Mouse (Mus musculus) cerebellum, adult 2 months (tissue): ENCODE results near the gene Dbf4.

Experiments used
- CTCF ChIP-seq: fragments of 200-500 bp; IDR thresholded peaks from 2 replicates; pipeline ENCODE4 v1.5.1; 2011; ENCODE audit warnings: low read depth, mild to moderate bottlenecking, control low read depth, low read length, moderate library complexity, borderline replicate concordance; ENCODE audit not compliant: insufficient read depth
- POLR2A ChIP-seq: fragments of 200-500 bp; IDR thresholded peaks from 2 replicates; pipeline ENCODE4 v1.6.1; 2011; ENCODE audit warnings: low read length, control low read depth, borderline replicate concordance; ENCODE audit not compliant: insufficient read depth

DNA sequence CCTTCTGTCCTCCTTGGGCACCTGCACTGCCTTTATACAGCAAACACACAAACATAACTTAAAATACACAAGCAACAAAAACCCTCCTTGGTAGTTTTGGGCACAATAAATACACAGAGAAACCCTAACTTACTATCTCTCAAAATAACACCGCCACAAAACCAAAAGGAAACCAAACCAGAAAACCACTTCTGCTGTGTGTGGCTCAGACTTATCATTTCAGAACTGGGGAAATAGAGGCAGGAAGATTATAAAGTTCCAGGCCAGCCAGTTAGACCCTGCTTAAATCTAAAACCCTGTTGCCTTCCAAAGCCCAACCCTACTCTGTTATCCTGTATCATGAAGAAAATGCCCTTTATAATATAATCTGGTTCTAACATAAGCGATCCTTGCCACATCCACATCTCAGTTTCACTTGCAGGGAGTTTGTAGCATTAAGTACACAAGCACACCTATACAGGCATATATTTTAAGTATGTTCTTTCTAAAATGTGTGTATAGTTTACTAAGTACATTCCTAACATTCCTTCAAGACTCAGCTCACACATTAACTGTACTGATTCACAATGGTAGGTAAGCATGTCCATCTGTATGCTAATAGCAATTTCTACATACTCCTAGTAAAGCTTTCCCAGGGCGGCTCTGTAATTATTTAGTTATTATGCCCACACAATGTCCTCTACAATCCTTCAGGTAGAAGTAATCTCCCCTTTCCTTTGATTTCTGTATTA, 5.7 kb downstream of the Dbf4 start:
- TF ChIP-seq CTCF (no peak), POLR2A (no peak)
